Mouse (Mus musculus) kidney, postnatal 14 days (tissue): ENCODE results near the gene Pnrc2.

Source experiments
- DNase-seq: peaks from one replicate; pipeline ENCODE4 v3.0.0; 2022; ENCODE audit warnings: mixed read lengths

The Pnrc2 gene

DNA sequence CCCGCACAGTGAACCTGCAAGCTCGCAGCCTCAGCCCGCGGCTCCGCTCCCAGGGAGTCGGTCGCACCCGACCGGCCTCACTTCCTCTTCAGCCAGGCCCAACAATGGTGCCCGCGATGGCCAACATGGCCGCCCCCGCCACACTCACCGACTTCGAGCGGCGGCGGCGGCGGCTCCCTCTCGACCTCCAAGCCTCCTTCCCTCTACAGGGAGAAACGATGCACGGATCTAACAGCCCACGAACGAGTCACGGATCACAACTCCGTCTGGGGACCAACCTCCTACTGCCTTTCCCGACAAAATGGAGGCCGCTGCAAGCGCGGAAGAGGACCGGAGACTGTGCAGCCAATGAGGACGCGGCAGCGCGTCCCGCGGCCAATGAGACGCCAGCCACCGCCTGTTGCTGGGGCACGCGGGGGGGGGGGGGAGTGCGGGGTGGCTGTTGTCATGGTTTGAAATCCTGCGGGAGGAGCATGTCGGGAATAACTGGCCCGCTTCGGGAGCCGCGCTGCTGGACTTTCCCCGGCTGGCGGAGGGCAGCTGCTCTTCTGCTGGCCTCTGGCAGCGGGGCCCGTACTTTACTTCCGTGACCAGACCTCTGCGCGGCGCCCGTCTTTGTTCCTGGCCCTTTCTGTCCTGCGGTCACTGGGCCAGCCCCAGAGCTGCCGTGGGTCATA lies at the start of gene Pnrc2:
Gene Pnrc2 (minus strand): TSS at position 325 of the 677 bp plus-strand sequence.
- peak; percentile 95 for DNase-seq

DNA sequence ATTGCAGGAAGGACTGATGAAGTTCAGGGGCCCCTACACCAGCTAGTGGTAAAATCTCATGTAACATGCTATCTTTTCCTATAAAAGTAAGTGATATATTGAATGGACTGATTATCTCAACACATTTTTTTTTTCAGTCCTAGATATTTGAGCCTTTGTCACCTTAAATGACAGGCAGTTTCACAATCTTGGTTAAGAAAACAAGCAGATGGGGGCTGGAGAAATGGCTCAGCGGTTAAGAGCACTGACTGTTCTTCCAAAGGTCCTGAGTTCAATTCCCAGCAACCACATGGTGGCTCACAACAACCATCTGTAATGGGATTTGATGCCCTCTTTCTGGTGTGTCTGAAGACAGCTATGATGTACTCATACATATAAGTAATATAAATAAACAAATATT lies 48.5 kb upstream of the Pnrc2 start:
- DNase-seq, result no peak

DNA sequence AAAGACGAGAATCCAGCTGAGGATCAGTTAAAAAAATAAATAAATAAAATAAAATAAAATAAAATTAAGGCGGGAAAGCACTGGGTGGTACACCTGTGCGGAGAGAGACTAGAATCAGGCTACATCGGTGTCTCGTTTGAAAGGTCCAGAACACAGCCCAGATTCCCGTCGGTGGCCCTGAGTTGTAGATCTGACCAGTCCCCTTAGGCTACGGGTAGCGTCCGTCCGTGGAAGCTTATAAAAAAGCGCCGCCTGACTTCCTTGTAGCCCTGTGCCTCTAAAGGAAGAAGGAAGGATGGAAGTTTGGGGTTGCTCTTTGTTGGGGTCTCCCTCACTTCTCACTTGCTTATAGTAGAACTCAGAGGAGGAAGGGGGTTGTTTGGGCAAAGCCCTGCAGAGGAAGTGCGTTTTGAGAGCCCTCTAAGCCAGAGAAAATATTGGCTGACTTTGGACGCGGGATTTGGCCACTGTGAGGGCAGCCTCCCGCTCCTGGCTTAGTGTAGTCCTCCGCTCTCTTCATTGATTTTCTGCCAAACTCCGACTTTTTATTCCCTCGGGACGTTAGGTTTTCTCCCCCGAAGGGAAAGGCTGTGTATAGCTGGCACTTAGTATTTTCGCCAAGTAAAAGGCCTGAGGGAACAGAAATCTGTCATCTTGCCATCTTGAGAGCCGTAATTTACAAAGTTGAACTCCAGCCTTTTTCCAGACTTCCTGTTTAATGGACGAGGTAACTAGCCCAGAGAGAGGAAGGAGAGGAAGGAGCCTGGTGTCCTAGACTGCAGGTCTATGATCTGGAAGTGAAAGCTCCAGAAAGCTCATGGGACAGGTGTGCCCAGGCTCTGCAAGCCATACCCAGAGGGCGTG lies 47.8 kb upstream of the Pnrc2 start:
- peak; percentile 37 for DNase-seq

DNA sequence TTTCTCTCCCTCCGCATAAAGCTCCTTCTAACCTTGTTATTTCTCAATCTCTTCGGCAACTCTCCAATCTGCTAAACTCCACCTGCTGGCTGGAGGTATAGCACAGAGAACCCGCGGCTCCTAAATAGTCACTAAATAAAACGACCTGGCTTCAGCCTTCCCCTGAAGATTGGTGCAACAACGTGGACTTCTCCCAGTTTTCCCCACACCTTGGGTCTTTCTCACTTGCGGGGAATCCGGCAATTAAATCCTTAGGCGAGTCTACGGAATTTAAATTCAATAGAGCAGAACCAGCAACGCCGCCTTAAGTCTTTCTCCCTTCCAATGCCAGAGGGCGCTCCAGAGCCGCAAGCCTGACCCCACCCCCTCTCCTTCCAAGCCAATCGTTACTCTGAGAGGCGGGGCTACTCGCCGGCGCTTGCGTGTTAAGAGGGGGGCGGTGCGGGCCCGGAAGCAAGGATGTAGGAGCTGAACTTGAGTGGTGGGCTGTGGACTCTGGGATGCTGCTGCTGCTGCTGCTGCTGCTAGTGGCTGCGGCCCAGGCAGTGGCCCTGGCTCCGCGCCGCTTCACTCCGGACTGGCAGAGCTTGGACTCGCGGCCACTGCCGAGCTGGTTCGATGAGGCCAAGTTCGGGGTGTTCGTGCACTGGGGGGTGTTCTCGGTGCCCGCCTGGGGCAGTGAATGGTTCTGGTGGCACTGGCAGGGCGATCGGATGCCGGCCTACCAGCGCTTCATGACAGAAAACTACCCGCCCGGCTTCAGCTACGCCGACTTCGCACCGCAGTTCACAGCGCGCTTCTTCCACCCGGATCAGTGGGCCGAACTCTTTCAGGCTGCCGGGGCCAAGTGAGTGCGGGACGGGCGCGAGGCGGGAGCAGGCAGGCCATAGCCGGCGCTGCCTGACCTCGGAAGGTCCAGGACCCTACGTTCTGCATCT lies 46.9 kb upstream of the Pnrc2 start, which contains the start of gene Fuca1:
Gene Fuca1 (plus strand): TSS at position 432 of the 938 bp plus-strand sequence.
- DNase-seq, result peak; percentile 97

DNA sequence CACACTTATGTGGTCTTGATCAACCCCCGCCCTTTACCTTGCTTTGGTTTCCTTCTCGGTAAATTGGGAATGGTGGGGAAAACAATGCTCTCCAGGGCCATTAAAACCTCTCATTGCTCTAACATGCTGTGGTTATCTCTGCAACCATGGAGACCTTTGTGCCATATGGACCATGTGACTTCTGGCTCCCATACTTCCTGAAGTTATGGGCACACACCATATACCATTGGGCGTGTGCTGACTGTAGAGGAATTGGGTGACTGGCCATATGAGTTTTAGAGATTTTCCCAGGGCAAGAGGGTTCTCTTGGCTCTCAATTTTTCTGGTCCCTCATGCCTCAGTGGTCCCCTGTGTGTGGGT lies 45.6 kb upstream of the Pnrc2 start:
- no peak for DNase-seq

DNA sequence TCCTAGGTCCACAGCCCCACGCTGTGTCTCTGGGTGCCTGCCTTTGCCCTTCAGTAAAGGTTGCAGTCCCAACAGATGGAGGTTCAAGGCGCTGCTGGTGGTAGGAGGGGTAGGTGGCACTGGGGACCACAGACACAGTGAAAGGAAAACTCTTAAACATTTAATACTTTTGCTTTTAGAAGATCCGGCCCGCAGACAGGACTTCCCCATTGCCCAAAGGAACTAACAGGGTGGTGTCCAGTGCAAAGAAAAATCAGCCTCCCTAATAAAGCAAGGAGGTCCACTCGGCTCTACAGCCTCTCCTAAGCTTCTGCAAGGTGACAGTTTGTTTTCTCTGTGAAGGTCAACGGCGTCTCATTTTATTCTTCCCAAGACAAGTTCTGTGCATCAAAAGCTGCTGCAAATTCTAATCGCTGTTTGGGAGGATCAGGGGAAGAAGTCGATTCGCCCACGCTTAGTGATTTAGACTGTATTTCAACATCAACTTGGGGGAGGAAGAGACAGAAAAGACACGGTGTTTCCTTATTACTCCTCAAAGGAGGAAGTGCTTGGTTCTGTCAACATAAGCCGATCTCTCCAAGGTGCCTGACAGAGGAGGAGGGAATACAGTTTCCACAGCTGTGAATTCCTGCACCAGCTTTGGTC lies 45.1 kb upstream of the Pnrc2 start:
- DNase-seq, result no peak

DNA sequence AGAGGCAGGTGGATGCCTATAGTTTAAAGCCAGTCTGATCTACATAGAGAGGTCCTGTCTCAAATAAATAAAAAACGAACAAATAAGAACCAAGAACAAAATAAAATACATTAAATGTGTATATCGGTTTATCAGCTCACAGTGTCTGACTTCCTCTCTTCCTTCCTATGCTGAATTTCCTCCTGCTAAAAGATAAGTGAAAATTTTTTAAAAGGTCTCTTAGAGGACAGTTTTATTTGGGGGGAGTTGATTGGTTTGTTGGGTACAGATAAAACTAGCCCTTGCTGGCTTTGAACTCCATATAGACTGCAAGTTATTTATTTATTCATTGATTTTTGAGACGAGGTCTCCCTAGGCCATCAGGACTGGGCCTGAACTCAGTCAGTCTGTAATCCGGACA lies 39.8 kb upstream of the Pnrc2 start:
- DNase-seq, result no peak

DNA sequence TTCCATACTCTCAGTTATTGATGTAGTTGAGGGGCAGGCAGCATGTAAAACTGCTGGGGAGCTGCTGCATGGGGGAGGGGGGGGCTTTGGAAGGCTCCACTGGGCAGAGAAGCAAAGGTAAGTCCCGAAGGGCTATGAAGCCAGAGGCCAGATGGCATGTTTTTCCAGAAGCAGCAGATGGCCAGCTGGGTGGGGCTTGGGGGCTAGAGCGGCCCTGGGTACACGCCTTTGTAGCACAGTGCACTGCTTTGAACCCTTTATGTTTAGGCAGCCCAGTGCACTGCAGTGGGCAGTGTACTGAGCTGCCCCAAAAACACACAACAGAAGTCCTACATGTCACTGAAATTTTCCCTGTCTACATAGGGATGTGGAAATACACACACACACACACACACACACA lies 39.2 kb upstream of the Pnrc2 start:
- DNase-seq, result no peak

DNA sequence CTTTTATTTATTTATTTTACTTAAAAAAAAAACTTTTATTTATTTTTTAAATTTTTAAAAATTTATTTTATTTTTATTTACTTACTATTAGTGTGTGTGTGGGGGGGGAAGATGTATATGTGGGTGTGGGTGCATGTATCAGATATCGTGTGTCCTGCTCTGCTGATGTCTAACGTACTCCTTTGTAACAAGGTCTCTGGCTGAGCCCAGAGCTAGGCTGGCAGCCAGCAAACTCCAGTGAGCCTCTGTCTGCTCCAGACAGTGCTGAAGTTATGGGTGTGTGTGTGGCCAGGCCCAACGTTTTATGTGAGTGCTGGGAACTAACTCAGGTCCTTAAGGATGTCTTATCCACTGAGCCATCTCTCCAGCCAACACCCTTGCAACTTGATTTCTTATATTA lies 38.5 kb upstream of the Pnrc2 start:
- DNase-seq, result no peak

DNA sequence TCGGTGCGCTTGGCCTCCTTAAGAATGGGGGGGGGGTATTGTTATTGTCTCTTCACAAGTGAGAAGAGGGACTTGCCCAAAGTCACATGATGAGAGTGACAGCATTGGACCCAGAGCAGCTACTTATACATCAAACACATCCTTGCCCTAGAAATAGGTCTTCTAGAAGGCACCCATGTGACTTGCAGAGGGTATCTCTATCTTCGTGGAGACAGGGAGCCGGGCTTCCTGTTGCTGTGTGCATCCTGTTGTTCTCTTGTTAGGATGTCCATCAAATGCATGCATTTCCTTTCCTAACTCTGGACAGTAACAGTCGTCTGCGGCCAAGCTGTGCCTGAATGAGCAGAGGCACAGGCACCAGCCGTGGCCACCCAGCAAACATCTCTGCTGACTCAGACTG lies 37.9 kb upstream of the Pnrc2 start:
- DNase-seq, result peak; percentile 60

DNA sequence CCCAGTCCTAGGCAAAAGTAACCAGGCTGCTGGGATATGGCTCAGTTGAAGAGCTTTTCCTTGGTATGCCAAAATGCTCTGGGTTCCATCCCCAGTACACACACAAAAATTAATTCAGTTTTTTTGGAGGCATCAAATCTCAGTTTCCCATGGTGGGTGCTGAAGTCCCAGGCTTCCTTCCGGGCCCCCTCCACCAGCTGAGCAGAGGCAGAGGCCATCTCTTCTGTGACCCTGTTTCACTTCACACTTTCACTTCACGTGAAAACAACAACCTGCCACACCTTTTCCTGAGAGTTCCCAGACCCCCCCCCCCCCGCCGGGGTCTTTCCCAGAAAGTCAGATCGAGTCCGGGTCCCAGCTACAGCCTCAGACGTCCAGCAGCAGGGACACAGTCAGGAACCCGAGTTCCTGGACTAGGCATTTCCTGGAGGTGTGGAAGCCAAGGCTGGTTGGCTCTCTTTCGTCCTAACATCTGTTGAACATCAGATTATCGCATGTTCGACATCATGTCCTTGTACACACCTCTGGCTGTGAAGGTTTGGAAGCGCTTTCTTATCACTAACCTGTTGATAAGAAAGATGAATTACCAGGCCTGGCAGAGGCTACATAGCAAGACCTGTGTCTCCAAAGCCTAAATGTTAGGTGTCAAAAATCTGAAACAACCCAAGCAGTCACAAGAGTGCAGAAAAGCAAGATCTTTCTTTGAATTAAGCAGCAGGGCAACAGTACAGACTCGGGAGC lies 35.8 kb upstream of the Pnrc2 start:
- no peak for DNase-seq

DNA sequence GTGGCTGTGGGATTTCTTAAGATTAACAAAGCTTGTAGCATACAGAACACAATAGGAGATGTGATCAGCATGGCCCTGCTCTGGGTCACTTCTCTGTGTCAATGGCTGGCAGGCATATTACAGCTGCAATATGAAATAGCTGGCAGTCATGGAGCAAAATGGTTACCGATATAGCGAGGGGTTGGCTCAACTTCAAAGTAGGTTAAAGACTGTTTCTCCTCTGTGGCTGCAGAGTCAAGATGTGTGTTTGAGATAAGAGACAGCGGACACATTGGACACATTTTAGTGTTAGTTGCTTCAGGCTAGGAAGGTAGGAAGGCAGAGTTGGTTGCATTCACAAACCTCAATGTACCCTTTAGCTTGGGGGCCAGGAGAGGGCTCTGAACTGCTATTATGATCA lies 33.0 kb upstream of the Pnrc2 start:
- no peak for DNase-seq

DNA sequence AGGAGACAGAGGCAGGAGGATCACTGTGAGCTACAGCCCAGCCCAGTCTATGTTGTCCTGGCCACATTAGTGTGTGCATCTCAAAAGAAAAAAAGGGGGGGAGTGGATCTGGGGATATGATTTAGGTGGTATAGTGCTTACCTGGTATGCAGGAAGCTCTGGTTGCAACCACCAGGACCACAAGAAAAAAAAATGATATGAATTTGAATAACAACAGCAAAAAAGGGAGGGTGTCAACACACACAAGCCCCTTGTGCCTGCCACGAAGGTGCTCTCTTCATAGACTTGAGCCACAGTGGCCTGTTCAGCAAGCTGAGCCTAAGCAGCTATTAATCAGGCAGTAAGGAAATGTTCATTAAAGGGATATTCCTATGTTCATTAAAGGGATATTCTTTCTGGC lies 31.2 kb upstream of the Pnrc2 start:
- DNase-seq, result no peak

DNA sequence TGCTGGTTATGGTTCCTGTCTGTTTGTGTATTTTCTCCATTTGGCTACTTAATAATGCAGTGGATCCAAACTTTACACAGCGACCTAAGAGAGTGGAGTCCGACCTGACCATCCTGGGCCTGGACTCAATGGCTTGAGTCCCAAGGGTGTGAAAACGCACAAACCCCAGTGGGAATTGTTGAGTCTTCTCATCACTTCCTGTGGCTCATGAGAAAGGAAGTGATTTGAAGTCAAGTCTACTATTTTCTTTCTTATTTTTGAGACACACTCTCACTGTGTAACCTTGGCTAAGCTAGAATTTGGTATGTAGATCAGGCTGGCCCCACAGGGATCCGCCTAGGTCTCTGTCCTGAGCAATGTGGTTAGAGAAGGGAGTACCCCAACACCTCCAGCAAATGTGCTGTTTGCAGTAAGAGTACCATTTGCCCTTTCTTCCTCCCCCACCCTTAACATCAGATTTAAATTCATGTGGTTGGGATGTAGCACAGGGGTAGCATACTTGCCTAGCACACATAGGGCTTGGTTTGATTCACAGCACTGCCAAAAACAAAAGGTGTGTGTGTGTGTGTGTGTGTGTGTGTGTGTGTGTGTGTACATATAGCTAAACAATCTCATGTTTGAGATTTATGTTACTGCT lies 29.1 kb upstream of the Pnrc2 start:
- DNase-seq, result no peak

DNA sequence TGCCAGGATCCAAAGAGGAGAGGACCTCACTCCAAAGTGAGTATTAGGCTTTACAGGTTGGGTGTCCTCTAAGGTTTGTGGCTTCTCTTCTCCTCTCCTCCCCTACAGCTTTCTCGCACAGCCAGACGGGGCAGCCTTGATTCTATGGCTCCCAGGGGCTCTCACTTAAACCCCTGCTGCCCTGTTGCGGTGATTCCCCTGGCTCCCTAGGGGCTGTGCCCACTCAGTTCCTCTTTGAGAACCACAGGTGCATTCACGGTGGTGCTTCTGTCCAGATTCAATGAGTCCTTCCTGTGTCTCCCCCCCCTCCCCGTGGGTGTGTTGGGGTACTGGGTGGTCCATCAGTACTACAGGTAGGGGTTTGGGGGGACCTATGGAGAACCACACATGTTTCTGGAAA lies 26.4 kb upstream of the Pnrc2 start:
- DNase-seq, result no peak

DNA sequence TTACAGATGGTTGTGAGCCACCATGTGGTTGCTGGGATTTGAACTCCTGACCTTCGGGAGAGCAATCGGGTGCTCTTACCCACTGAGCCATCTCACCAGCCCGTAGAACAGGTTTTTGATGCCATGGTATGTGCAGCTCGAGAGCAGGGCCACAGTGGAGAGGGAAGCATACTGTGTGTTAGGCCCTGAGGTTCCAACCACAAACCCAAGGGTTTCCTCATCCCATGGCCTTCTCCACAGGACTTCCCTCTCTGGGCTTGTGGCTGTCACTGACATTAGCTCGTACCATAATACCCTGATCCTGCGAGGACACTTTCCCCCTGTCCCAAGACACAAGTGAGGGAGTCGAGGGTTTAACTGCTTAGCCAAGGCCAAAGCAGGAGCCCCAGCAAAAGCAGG lies 25.4 kb upstream of the Pnrc2 start:
- no peak for DNase-seq

DNA sequence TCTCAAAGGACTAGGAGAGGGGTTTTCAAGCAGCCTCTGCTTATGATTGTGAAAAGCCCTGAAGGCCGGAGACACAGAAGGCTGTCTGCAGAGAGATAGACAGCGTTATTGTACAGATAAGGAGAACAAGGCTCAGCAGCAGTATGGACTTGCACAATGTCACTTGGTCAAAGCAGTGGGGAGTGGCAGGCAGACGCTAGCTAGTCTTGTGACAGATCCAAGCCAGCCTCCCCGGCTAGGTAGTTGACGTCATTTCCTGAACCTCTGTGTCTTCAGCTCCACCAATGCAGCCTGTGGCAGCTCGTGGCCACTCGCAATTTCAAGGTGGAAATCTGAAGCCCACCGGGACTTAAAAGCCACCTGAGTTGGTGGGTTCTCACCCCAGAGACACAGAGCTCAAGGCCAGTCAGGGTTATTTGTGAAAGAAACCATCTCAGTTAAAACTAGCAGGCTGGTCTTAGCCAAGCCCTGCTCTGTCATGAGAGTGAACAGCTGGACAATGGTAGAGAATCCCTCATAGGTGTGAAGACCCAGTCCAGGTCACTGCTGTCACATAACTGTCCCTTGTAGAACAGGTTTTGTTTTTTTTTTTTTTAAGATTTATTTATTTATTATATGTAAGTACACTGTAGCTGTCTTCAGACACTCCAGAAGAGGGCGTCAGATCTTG lies 24.9 kb upstream of the Pnrc2 start:
- no peak for DNase-seq

DNA sequence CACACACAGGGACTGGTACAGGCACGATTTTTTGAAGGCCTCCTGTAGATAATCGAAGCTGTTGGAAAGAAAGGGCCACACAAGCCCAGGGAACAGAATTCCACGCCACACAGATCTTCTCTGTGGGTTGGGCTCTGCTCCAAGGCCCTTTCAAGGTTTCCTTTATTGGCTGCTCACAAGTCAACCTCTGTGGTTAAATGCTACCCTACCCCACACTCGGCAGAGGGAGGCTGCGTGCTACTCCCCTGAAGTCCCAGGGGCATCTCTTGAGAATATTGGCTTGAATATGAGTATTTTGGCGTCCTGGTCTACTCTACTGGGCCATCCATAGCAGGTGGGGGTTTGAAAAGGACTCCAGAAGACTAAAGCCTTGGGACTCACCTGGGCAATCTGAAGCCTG lies 22.5 kb upstream of the Pnrc2 start:
- DNase-seq, result no peak

DNA sequence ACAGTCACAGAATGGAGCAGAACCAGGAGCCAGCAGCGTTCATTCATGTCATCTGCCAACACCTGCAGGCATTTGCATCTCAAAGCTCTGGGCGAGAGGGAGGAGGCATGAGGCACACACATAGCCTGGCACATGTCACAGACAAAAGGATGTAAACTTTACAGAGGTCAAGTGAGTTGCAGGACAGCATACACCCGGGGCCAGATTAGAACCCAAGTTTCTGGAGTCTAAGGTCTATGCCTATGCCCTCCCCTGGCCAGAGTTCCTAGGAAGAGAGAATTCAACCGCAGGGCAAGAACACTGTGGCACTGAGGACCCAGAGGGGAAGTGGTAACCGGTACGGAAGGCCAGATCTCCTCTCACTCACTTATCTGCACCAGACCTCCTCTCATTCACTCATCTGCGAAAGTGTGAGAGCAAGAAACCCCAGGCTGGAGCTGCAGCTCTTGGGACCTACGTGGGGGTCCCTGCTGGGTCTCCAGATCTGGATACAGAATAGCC lies 21.5 kb upstream of the Pnrc2 start, which contains the start of gene Cnr2:
Gene Cnr2 (plus strand): TSS at position 324 of the 501 bp plus-strand sequence.
- DNase-seq, result no peak

DNA sequence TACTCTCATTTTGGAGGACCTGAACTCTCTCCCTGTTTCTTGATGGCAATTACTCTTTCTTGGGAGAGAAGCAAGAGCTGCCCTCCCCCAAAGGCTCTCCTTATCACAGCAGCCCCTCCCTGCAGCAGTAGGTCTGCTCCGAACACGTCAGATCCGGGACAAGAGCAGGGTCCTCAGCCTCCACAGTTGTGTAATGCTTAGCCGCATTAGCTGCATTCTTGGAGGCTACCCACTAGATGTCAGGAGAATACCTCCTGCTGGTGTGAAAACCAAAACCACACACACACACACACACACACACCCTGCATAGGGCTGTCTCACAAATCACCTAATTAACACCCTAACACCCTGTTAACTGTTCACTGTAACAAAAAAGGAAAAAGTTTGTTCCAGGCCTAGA lies 19.2 kb upstream of the Pnrc2 start:
- DNase-seq, result no peak

DNA sequence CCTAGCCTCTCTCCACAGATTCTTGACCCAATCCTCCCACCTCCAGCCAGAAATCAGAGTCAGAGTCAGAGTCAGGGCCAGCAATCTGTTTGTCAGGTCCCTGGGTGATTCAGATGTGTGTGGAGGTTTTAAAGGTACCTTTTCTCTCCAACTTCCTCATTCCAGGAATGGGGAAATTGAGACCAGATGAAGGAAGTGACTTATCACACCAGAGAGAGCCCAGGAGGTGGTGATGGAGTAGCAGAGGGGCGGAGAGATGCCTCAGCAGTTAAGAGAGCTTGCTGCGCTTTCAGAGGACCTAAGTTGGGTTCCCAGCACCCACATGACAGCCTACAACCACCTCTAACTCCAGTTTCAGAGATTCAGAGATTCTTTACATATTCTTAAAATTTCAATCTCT lies 17.9 kb upstream of the Pnrc2 start:
- no peak for DNase-seq
